Mouse (Mus musculus): ENCODE data around the gene Lats2. TPM values are rescaled to one million over a fixed set of nuclear protein-coding genes. Genes with fewer than 3 reads are reported as not detected.
"Not testable (repeated sequence)": the region's sequence is repeated elsewhere in the genome, so short reads cannot be mapped to it uniquely, and the experiment has no call there.

Lats2 gene
- total RNA-seq, 1 experiment from 2014 or later = 9.0 TPM

DNA sequence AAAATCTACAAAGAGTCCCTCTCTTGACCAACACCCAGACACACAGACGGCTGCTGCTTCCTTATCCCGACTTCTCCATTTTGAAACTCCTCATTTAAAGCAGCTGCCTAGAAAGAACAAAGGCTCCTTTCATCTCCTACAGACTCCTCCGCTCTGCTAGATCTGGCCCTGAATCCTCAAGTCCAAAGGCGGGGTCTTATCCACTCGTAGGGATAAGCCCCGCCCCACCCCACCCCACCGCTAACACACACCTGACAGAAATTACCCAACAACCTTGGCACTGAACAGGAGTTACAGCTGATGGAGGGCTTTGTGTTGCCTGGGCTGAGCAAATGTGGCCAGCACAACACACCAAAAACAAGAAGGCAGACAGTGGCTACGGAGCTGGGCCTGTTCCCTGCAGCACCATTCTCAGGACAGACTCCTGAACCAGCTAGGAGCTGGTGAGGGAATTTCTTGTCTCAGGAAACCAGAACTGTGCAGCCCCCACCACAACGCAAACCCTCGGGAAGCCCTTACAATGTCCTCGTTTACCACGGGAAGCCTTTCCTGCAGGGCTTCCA lies 56.2 kb downstream of the Lats2 start:
- ATAC-seq (replicated peaks; ENCODE audit: low read depth, poor library complexity, severe bottlenecking) = no peak

DNA sequence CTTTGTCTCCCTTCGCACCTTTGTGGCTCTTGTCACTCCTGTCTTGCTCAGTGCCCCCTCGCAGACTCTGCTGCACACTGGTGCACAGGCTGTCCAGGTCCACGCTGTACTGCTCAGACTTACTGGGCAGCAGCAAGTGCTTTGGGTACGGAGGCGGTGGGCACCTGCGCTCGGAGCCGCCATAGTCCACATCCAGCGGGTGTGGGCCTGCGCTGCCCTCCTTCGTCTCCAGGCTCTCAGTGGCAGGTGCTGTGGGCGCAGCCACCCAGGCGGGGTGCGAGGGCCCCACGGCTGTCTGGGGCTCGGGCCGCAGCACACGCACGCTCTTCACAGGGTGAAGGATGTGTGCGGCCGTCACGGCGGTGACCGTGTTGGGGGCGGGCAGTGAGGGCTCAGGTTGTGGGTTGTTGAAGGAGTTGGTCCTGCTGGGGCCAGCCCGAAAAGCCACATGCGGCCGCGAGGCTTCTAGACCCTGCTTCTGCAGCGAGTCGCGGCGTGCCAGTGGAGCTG lies 58.7 kb downstream of the Lats2 start:
- no peak for ATAC-seq (replicated peaks; ENCODE audit: low read depth, poor library complexity, severe bottlenecking)

DNA sequence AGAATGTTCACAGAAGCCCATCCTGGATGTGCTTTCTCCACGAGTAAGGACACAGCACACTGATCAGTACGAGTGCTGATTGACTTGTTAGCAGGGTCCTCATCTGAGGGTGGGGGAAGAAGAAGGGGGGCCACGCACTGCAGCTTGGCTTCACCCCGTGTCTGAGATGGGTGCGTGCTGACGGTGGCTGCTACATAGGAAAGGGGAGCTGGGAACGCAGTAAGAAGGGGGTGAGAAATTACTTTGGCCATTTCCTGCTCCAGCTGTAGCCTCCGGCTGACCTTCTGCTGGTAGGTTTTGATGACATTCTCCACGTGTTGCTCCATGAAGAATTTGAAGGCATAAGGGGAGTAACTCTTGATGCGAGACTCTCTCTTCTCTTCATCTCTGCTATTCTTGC lies 59.2 kb downstream of the Lats2 start:
- no peak for ATAC-seq (replicated peaks; ENCODE audit: low read depth, poor library complexity, severe bottlenecking)

DNA sequence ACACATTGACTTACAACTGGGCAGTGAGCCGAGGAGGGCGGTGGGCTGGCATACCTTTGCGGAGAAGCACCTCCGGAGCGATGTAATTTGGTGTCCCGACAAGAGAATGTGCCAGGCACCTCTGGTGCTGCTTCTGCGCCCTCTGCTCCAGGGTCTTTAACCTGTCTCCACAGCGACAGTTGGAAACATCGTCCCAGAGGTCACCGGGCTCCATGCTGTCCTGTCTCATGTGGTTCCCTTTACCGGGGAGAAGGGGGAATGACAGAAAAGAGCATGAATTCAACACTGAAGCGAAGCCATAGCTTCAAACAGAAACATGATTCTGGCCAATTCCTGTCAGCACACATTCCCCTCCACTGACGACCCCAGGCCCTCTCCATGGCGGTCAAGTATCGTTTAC lies 62.1 kb downstream of the Lats2 start:
- ATAC-seq (replicated peaks; ENCODE audit: low read depth, poor library complexity, severe bottlenecking) = no peak

DNA sequence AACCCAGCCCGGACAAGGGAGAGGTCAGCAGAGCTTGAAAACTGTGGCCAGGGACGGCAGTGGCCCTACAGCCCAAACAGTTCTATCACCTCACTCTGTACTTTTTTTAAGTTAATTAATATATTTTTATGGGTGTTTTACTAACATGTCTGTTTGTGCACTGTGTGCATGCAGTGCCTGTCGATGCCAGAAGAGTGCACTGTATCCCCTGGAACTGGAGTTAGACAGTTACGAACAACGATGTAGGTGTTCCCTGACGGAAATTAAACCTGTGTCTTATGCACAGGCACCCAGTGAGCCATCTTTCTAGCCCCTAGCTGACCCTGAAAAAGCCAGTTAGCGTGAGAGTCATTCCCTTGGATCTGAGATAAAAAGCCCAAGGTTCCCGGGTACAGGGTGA lies 62.6 kb downstream of the Lats2 start:
- ATAC-seq (replicated peaks; ENCODE audit: low read depth, poor library complexity, severe bottlenecking) = no peak

DNA sequence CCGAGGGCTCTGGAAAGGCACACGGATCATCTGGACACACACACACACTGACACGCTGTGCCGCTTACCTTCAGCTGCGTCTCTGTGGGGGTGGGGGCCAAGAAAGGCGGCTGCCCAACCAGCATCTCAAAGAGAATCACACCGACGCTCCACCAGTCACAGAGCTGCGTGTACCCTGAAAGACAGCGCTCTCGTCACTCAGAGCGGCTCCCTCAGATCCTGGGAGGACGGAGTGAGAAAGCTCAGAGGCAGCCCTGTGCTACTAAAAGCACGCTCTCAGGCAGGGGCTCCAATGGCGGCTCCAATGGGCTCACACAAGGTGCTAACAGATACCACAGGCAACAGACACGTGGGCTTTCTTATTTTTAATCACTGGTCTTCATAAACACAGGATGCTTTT lies 63.9 kb downstream of the Lats2 start:
- ATAC-seq (replicated peaks; ENCODE audit: low read depth, poor library complexity, severe bottlenecking) = no peak

DNA sequence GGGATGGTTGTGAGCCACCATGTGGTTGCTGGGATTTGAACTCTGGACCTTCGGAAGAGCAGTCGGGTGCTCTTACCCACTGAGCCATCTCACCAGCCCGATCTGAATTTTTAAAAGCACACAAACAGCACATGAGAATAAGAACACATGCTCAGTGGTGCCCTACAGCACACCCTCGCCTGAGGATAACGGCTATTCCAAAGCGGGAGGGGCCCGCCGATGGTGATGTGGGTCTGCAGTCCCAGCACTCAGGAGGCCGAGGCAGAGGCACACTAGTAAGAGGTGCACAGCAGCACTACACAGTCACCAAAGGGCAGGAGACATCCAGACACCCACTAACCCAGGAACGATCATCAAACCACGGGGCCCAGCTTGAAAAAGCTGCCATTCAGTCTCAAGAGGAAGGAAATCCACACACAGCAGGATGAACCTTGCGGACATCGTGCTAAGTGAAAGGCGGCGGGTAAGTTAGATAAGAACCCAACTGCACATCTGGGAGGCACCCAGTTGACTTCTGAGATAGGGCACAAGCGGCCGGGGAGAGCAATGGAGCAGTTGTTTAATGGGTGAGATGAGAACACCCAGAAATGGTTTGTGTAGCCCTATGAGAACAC lies 65.6 kb downstream of the Lats2 start:
- ATAC-seq (replicated peaks; ENCODE audit: low read depth, poor library complexity, severe bottlenecking) = peak; percentile 89

DNA sequence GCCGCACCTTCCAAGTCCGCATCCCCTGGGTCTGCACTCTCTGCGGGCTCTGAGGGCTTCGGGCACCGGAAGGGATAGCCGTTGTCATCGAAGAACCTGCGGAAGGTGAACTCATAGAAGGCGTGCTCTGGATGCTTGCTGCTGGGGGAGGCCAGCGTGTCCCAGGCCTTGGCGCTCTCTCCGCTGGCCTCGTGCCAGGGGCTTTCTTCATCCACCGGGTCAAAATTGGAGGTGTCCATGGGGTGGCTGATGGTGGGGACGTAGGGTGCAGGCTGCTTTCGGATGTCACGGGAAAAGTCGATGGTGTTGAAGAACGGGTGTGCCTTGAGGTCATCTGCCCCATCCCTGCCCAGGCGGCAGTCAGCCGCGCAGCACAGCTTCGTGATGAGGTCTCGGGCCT lies 66.9 kb downstream of the Lats2 start:
- ATAC-seq (replicated peaks; ENCODE audit: low read depth, poor library complexity, severe bottlenecking) = no peak

DNA sequence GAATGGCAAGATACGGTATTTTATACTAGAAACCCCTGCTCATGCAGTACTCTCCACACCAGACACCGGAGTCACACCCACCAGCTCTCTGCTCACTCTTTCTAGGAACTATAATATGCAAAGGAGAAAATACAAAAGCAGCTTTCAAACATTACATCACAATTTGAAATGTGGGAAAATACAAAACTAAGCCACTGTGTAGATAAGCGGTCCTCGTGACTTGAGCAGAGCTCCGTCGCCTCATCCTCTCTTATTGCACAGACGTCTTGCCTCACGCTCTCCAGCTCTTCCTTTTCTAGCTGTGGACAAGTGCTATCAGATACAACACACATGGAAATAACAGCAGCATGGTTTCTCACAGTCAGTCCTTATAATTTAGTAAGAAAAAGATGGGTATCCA lies 67.5 kb downstream of the Lats2 start:
- ATAC-seq (replicated peaks; ENCODE audit: low read depth, poor library complexity, severe bottlenecking) = no peak

DNA sequence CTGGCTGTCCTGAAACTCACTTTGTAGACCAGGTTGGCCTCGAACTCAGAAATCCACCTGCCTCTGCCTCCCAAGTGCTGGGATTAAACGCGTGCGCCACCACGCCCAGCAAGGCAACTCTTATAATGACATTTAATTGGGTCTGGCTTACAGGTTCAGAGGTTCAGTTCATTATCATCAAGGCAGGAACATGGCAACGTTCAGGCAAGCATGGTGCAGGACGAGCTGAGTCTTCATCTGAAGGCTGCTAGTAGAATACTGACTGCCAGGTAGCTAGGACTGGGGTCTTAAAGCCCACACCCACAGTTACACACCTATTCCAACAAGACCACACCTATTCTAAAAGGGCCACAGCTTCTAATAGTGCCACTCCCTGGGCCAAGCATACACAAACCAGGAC lies 70.1 kb downstream of the Lats2 start:
- ATAC-seq (replicated peaks; ENCODE audit: low read depth, poor library complexity, severe bottlenecking) = not testable (repeated sequence)

DNA sequence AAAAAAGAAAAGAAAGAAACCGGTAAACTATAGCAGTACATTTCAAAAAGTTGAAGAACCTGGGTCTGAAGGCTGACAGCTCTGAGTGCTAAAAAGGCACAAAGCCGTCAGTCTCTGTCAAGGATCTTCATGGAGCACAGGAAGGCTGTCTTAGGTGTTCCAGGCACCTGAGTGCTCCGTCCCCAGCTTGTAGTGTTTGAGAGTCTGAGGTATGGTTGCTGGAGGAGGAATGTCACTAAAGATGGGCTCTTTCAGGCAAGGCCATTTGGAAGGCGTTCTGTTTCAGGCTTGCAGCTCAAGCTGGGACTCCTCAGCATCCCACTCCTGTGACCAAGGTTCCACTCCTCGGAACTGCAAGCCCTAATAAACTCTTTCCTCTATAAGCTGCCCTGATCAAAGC lies 70.7 kb downstream of the Lats2 start:
- no peak for ATAC-seq (replicated peaks; ENCODE audit: low read depth, poor library complexity, severe bottlenecking)

DNA sequence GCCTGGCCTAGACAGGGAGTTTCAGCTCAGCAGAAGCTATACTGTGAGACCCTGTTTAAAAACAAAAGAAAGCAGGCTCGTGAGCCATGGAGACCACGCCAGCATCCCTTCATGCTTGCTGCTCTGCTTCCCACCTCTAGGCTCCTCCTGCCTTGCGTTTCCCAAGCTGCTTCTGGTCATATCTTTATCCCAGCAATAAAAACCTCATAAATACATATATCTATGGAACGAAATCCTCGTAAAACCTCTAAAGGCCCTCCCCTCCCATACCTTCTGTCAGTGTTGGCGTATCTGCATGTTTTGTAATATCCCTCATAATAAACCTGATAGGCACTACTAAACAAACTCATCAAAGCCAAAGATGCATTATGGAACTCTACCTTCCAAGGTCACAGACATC lies 71.5 kb downstream of the Lats2 start:
- no peak for ATAC-seq (replicated peaks; ENCODE audit: low read depth, poor library complexity, severe bottlenecking)

DNA sequence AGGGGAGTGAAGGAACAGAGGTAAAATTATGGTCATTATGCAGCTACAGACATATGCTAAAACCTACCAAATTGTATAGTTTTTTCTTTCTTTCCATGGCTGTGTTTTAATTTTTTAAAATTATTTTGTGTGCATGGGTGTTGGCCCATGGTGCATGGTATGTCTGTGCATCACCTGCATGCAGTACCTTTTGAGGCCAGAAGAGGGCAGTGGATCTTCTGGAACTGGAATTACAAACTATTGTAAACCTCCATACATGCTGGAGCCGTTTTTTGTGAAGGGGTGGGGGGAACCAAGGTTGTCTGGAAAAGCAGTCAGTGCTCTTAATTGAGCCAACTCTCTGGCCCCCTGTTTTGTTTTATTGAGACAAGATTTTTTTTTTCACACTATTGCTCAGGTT lies 73.6 kb downstream of the Lats2 start:
- peak; percentile 88 for ATAC-seq (replicated peaks; ENCODE audit: low read depth, poor library complexity, severe bottlenecking)

DNA sequence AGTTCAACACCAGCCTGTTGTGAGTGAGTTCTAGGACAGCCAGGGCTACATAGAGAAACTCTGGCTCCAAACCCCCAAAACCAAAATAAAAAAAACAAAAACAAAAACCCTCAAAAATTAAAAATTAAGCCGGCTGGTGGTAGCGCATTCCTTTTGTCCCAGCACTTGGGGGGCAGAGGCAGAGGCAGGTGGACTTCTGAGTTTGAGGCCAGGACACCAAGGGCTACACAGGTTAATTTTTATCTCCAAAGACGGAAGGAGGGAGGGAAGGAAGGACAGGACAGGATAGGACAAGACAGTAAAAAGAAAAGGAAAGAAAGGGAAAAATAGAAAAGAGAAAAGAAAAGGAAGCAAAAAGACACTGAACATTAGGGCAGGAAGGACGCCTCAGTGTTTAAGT lies 75.4 kb downstream of the Lats2 start:
- ATAC-seq (replicated peaks; ENCODE audit: low read depth, poor library complexity, severe bottlenecking) = no peak

DNA sequence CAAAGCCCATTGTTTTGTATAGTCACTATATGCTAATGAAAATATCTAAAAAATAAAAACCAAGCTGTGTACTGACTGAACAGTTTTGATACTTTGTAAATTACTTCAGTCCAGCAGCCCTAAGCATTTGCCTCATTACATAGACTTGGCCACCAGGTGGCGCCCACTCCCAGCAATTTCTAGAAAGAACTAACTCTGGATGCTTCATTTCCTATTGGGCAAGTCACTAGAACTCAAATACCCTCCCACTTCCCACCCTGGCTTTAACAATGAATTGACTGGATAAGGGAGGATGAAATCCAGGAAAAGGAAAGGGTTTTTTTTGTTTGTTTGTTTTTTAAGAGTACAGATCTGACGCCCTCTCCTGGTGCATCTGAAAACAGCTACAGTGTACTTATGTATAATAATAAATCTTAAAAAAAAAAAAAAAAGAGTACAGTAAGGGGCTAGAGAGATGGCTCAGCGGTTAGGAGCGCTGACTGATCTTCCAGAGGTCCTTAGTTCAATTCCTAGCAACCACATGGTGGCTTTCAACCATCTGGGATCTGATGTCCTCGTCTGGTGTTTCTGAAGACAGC lies 78.1 kb downstream of the Lats2 start:
- ATAC-seq (replicated peaks; ENCODE audit: low read depth, poor library complexity, severe bottlenecking) = peak; percentile 88

DNA sequence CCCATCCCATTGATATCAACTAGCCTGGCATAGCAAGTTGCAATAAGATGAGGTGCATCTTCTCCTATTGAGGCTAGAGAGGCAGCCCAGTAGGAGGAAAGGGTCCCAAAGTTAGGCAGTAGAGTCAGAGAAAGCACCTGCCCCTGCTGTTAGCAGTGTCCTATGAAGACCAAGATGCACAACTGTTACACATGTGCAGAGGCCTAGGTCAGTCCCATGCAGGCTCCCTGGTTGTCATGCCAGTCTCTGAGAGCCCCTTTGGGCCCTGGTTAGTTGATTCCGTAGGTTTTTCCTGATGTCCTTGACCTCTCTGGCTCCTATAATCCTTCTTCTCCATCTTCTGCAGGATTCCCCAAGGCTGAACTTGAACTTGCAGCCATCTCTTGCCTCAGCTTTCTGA lies 78.7 kb downstream of the Lats2 start:
- ATAC-seq (replicated peaks; ENCODE audit: low read depth, poor library complexity, severe bottlenecking) = no peak

DNA sequence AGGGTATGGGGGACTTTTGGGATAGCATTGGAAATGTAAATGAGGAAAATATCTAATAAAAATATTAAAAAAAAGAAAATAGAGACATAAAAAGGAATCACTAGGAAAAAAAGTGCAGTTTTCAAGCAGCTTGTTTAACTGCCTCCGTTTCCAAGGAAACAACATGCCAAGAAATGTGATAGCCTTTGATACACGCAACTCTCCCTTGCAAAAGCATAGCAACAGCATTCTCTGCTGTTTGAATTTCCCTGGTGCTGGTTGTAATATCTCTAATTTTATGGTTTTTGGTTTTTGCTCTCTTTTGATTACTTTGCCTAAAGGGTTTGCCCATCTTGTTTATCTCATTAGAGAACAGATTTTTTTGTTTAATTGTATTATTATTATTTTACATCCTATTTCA lies 82.7 kb downstream of the Lats2 start:
- no peak for ATAC-seq (replicated peaks; ENCODE audit: low read depth, poor library complexity, severe bottlenecking)

DNA sequence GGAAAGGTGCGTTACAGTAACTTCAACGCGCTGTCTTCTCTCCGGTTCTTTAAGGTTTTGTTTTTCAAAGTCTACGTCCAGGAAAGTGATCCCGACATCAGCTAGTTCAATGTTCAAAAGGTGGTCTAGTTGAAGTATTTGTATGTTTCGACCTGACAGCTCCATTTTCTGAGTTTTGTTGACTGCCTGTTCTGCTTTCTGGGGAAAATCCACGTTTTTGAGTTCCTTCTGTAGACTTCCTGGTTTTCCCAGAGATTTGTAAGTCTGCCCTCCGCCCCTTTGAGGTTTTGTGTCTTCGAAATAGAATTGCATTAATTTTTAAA lies 92.6 kb downstream of the Lats2 start:
- ATAC-seq (replicated peaks; ENCODE audit: low read depth, poor library complexity, severe bottlenecking) = no peak

DNA sequence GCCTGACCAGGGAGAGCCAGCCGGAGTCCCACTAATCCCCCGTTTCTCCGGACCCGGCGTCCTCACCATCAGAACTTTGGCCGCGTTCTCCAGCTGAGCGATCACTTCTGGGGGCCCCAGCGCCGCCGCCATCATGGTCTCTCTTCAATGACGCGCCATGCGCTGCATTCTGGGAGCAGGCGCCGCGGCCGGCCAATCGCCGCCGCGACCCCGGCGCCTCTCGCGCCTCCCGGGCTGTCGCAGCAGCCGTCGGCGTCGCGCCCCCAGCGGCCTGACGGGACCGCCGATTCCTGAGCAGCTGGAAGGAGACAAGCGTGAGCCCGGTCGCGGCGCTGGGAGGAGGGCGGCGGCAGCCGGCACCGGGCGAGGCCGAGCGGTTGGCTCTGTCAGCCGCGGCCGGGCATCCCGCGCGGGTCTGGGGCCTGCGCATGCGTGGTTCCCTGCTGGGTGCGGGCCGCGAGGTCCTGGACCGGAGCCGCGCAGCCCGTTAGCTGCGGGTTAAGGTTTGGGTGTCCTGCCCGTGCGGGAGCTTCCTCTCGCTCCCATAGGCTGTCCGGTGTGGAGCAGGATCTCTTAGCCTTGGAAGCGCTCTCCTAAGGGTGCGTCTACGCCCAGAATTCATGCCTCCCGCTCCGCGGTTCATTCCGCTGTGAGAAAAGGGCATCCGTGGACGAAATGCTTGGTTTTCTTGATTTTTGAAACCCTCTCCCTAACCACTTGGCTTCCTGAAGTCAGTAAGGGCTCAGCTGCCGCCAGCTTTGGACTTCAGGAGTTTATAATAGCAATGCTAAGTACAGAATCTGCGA lies 93.2 kb downstream of the Lats2 start, which contains the start of gene Xpo4:
Xpo4 (minus strand) TSS at position 609 of the 806 bp plus-strand sequence.
- peak; percentile 82 for ATAC-seq (replicated peaks; ENCODE audit: low read depth, poor library complexity, severe bottlenecking)

DNA sequence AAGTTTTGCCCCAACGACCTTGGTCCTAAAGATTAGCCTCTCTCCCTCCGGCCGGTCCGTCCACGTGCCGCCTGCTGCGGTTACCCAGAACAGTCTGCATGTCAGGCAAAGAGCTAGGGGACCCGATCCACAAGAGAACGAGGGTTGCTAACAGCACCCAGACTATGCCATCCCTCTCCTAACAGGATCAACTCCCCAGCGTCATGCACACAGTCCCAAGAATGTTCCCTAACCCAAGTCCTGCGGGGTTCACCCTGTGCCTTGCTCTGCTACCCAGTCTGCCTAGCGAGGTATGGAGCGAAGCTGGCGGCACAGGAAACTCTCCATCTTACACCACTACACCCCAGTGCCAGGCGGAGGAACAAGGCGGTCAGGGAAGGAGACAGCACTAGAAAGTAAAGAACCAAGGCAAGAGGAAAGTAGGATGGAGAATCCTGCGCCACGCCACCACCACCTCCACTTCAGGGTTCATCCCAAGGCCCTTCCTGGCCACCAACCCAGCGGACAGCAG lies 93.8 kb downstream of the Lats2 start:
- ATAC-seq (replicated peaks; ENCODE audit: low read depth, poor library complexity, severe bottlenecking) = peak; percentile 55

DNA sequence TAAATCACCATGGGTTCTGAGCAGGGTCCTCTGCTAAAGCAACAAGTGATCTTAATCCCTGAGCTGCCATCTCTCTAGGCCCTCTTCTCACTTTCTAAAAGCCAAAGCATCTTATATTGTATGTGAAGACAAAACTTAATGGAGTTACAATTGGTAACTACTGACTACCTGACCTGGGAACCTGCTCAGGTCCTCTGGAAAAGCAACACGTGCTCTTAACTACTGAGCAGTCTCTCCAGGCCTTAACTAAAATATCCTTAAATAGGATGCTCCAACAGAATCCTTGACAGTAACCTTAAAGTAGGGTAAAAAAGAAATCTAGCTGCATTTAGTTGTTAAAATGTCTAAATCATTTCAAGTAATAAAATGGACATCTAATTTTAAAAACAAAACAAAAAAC lies 94.6 kb downstream of the Lats2 start:
- ATAC-seq (replicated peaks; ENCODE audit: low read depth, poor library complexity, severe bottlenecking) = no peak

Measured in common myeloid progenitor, adult 5-6 weeks (primary cell).